Mouse (Mus musculus): Measurements from ENCODE around the gene Gm14459.
"Not testable (repeated sequence)": the region's sequence is repeated elsewhere in the genome, so short reads cannot be mapped to it uniquely, and the experiment has no call there.

DNA sequence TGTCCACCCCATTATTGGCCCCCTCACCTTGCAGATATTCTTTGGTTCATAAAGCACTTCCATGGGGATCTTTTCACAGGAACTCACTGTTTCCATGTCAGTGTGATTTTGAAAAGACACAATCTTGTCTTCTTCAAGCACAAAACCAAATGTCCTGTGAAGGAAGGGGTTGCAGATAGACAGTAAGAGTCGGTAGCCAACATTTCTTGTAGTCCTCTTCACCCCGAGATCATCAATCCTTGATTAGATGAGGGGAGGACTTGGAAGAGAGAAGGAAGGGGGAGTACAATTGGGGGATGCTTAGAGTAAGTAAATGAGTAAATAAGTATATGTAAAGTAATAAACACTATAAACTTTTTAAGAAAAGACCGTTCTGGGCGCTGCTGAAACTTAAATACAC is 23.4 kb upstream of the Gm14459 start, which contains the start of gene Ssxb6:
- not testable (repeated sequence) for TF ChIP-seq CTCF (IDR thresholded peaks at IDR 0.05; ENCODE audit: borderline replicate concordance, insufficient read depth, low read depth, low read length); POLR2A (IDR thresholded peaks at IDR 0.05; ENCODE audit: borderline replicate concordance, insufficient read depth, low read length)

Measured in cerebellum, adult 2 months (tissue).